Mouse (Mus musculus): Measurements from ENCODE around the gene Gm1527.

- TF ChIP-seq CTCF (conservative IDR thresholded peaks at IDR 0.05; ENCODE audit: low read length) (no peak), NANOG (IDR thresholded peaks at IDR 0.05; ENCODE audit: borderline replicate concordance, low read length) (no peak)
These were observed at the start of gene Gm1527 for GRCm38 (mm10) chr3:28892317-28892716.

Measured in E14TG2a.4 (cell line).